Mouse (Mus musculus) heart, postnatal 0 days (tissue): ENCODE measurements around the gene Rap1gap2. TPM values are rescaled to one million over a fixed set of nuclear protein-coding genes. Genes with fewer than 3 reads are reported as not detected.
"Not testable (repeated sequence)": the region's sequence is repeated elsewhere in the genome, so short reads cannot be mapped to it uniquely, and the experiment has no call there.

Experiments used
- ATAC-seq: fragments of 200-750 bp; cut with Nextera tagmentation; 2 replicates; pipeline ENCODE4 v1.8.0; 2017; ENCODE audit warnings: low read depth, moderate number of reproducible peaks, moderate library complexity; ENCODE audit not compliant: insufficient read depth
- DNase-seq: peaks from one replicate; pipeline ENCODE4 v3.0.0-alpha.2; 2016; ENCODE audit warnings: low spot score
- H3K27ac ChIP-seq: fragments of 300-500 bp; sonication (generic); 2 replicates; pipeline ENCODE4 v1.5.1; 2014; ENCODE audit warnings: low read depth, mild to moderate bottlenecking
- H3K27me3 ChIP-seq: fragments of 300-500 bp; sonication (generic); 2 replicates; pipeline ENCODE4 v1.6.1; 2014; ENCODE audit warnings: low read length, mixed read lengths; ENCODE audit not compliant: control insufficient read depth, insufficient read depth
- H3K36me3 ChIP-seq: fragments of 300-500 bp; sonication (generic); replicated peaks from 2 replicates; pipeline ENCODE4 v1.6.1; 2014; ENCODE audit warnings: low read length, mixed read lengths; ENCODE audit not compliant: control insufficient read depth, insufficient read depth
- H3K4me1 ChIP-seq: fragments of 300-500 bp; sonication (generic); 2 replicates; pipeline ENCODE4 v1.6.1; 2014; ENCODE audit warnings: antibody characterized with exemption; ENCODE audit not compliant: control insufficient read depth, insufficient read depth
- H3K4me2 ChIP-seq: fragments of 300-500 bp; sonication (generic); 2 replicates; pipeline ENCODE4 v1.6.1; 2014; ENCODE audit warnings: low read depth, mild to moderate bottlenecking, low read length, moderate library complexity
- H3K4me3 ChIP-seq: fragments of 300-500 bp; sonication (generic); 2 replicates; pipeline ENCODE4 v1.5.1; 2014; ENCODE audit warnings: low read depth, low read length
- H3K9ac ChIP-seq: fragments of 300-500 bp; sonication (generic); replicated peaks from 2 replicates; pipeline ENCODE4 v1.6.1; 2014; ENCODE audit warnings: low read depth, low read length, mixed read lengths
- H3K9me3 ChIP-seq: fragments of 300-500 bp; sonication (generic); replicated peaks from 2 replicates; pipeline ENCODE4 v1.6.1; 2016; ENCODE audit warnings: low read length; ENCODE audit not compliant: control insufficient read depth
- CTCF ChIP-seq: IDR thresholded peaks from 2 replicates; pipeline ENCODE4 v1.5.1; 2016; ENCODE audit warnings: antibody characterized with exemption, control low read depth, low read depth
- EP300 ChIP-seq: IDR thresholded peaks from 2 replicates; pipeline ENCODE4 v1.6.1; 2016; ENCODE audit warnings: antibody characterized with exemption, low read depth
- WGBS: fragments of 180-500 bp; shearing (Covaris S2); extraction: QIAGEN DNeasy Blood & Tissue Kit; methylation state at CpG from one replicate; pipeline ENCODE4 v1.1.7; 2014; 5-methylcytosine and 5-hydroxymethylcytosine counted together
- polyA plus RNA-seq: library from polyadenylated mRNA; unstranded; fragments of >200 nt; fragmentation: Nextera tagmentation; extraction: Ambion mirVana; gene quantifications from 2 replicates; pipeline ENCODE4 v1.2.1, GENCODE M21; 2015
- total RNA-seq: library from RNA; depleted of rRNA; stranded (reverse); fragments of >200 nt; gene quantifications from 2 replicates; pipeline ENCODE4 v1.2.3, GENCODE M21; 2014; ENCODE audit warnings: low replicate concordance

Rap1gap2 gene
- total and polyA plus RNA-seq, 2 experiments from 2014 or later = 5.6 to 16.5 TPM

- H3K4me3 ChIP-seq = peak overlapping the region; percentile 34
- no peaks in the 10 kb centered on the region for H3K4me1 ChIP-seq
- no peak overlapping the region for H3K9ac ChIP-seq
- 6% methylated on average over 65 of the region's 66 CpGs for WGBS
- peak overlapping the region; percentile 47 for H3K4me2 ChIP-seq
- H3K27ac ChIP-seq = no peak overlapping the region
- TF ChIP-seq CTCF (no peak), EP300 (no peak)
- no peaks in the 10 kb centered on the region for H3K9me3 ChIP-seq
- no peak for ATAC-seq
- H3K36me3 ChIP-seq = no peaks in the 10 kb centered on the region
- no peak for DNase-seq
- H3K27me3 ChIP-seq = peaks cover 58% of the 10 kb centered on the region
These were observed 21.1 kb downstream of the Rap1gap2 start for GRCm38 (mm10) chr11:74589401-74590238.

DNA sequence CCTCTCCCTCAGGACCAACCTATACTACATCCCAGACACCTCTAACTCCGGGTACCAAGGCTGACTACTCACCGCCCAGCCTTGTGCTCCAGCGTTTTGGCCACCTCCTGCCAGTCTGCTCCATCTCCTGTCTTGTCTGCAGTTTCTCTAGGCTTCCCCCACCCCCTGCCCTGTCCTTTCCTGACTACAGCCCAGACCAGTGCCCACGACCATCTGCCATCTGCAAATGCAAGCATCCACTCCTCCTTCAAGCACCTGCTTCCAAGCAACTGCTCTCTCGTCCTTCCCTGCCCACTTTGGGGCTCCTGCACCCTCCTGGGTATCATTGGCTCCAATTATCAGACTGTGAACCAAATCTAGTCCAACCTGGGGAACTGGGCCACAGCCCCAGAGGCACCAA is 24.3 kb downstream of the Rap1gap2 start:
- Histone ChIP-seq H3K9ac (no peak overlapping the region), H3K27me3 (peaks cover 49% of the 10 kb centered on the region), H3K36me3 (no peaks in the 10 kb centered on the region), H3K4me3 (no peak overlapping the region), H3K9me3 (no peaks in the 10 kb centered on the region), H3K4me1 (no peaks in the 10 kb centered on the region), H3K27ac (no peak overlapping the region), H3K4me2 (no peak overlapping the region)
- TF ChIP-seq EP300 = no peak
- TF ChIP-seq CTCF = no peak
- ATAC-seq (no peak), DNase-seq (no peak)
- 58% methylated on average over 5 of the region's 5 CpGs for WGBS

- no peak for ATAC-seq
- Histone ChIP-seq H3K27ac (no peak overlapping the region), H3K4me1 (no peaks in the 10 kb centered on the region), H3K9ac (no peak overlapping the region), H3K4me3 (no peak overlapping the region), H3K36me3 (no peaks in the 10 kb centered on the region), H3K27me3 (peaks cover 36% of the 10 kb centered on the region), H3K4me2 (no peak overlapping the region), H3K9me3 (no peaks in the 10 kb centered on the region)
- TF ChIP-seq EP300 = no peak
- no peak for TF ChIP-seq CTCF
- no peak for DNase-seq
- 62% methylated on average over 10 of the region's 10 CpGs for WGBS
These were observed 25.6 kb downstream of the Rap1gap2 start for GRCm38 (mm10) chr11:74584946-74585723.

DNA sequence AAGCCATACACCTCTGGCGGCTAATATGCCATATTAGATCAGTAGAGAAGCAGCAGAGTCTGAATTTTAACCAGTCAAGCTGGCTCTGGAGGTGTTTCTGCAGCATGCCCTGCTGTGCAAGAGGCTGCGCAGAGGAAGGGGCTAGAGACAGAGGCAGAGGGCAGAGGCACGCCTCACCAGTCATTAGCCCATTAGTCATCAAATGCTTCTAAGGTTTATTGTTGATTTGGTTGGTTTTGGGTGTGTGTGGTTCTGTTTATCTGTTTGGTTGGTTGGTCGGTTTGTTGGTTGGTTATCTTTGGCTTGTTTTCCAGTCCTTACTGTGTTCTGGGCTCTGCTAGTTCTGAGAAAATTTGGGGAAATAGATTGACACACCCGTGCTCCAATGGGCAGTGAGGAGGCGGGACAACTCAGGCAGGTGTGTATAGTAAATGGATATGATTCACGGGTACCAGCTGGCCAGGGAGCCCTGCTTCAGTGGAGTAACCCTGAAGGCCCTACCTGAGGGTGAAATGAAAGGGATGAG is 26.8 kb downstream of the Rap1gap2 start:
- ATAC-seq (no peak), DNase-seq (no peak)
- Histone ChIP-seq H3K4me2 (no peak overlapping the region), H3K9ac (no peak overlapping the region), H3K4me1 (no peaks in the 10 kb centered on the region), H3K27me3 (peaks cover 24% of the 10 kb centered on the region), H3K27ac (no peak overlapping the region), H3K36me3 (no peaks in the 10 kb centered on the region), H3K9me3 (no peaks in the 10 kb centered on the region), H3K4me3 (no peak overlapping the region)
- WGBS = 57% methylated on average over 7 of the region's 7 CpGs
- TF ChIP-seq CTCF = no peak
- TF ChIP-seq EP300 = no peak

- H3K27me3 ChIP-seq = peaks cover 14% of the 10 kb centered on the region
- no peaks in the 10 kb centered on the region for H3K4me1 ChIP-seq
- H3K4me3 ChIP-seq = no peak overlapping the region
- no peaks in the 10 kb centered on the region for H3K9me3 ChIP-seq
- no peak overlapping the region for H3K27ac ChIP-seq
- WGBS = 73% methylated on average over 3 of the region's 3 CpGs
- H3K4me2 ChIP-seq = no peak overlapping the region
- ATAC-seq = no peak
- TF ChIP-seq EP300 (no peak), CTCF (no peak)
- no peak overlapping the region for H3K9ac ChIP-seq
- DNase-seq = no peak
- no peaks in the 10 kb centered on the region for H3K36me3 ChIP-seq
These were observed 28.3 kb downstream of the Rap1gap2 start for GRCm38 (mm10) chr11:74582464-74582863.

GRCm38 (mm10) chr11:74581333-74581732 is 29.4 kb downstream of the Rap1gap2 start:
- H3K4me1 ChIP-seq, H3K4me3 ChIP-seq, ATAC-seq, H3K27ac ChIP-seq, DNase-seq, H3K9ac ChIP-seq, H3K4me2 ChIP-seq, H3K27me3 ChIP-seq, H3K36me3 ChIP-seq, H3K9me3 ChIP-seq: not testable (repeated sequence)
- WGBS = 50% methylated on average over 4 of the region's 4 CpGs
